Mouse (Mus musculus) right cerebral cortex, adult 18-20 months (tissue): ENCODE data around the gene Soat2.

Experiments used
- DNase-seq: peaks from one replicate; pipeline ENCODE4 v3.0.0; 2022; ENCODE audit warnings: mixed read lengths

The Soat2 gene

GRCm38 (mm10) chr15:102192271-102192812 lies 42.0 kb downstream of the Soat2 start:
- no peak for DNase-seq

DNA sequence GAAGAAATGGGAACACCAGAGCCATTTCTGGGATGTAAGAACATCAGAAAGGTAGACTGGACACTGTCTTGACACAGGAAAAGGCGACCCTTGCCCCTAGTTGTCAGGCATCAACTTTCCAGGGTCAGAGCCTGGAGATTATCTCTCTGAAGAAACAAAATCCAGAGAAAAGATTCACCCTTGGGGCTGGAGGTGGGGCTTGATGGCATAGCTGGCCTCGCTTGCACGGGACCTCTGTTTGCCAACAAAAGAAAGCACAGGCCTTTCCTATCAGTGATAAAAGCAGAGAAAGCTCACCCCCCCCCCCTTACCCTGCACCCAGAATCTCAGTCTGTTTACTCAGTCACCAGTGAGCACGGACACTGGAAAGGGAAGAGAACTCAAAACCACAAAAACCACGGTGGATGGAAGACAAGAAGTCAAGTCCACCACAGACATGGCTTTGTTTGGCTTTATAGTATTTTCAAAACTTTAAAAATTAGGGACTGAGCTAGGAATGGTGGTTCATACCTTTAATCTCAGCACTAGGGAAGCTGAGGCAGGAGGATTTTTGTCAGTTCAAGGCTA lies 42.6 kb downstream of the Soat2 start:
- DNase-seq: no peak

GRCm38 (mm10) chr15:102193652-102194051 lies 43.3 kb downstream of the Soat2 start:
- no peak for DNase-seq

DNA sequence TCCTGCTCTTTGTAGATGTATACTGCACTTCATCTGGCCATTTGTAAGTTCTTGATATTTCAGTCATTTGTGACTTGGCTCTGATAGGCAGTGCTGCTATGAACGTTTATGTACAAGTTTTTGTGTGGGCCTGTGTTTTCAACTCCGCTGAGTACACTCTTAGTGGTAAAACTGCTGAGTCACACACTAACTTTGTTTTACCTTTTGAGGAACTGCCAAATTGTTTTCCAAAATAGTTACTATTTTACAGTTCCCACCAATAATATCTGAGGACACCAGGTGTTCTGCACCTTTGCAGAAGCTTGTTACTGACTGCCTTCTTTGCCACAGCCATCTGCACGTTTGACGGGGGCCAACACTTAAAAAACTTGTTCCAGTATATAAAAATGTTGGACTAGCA lies 44.1 kb downstream of the Soat2 start:
- DNase-seq: no peak

GRCm38 (mm10) chr15:102195373-102195772 lies 45.0 kb downstream of the Soat2 start:
- DNase-seq: no peak

DNA sequence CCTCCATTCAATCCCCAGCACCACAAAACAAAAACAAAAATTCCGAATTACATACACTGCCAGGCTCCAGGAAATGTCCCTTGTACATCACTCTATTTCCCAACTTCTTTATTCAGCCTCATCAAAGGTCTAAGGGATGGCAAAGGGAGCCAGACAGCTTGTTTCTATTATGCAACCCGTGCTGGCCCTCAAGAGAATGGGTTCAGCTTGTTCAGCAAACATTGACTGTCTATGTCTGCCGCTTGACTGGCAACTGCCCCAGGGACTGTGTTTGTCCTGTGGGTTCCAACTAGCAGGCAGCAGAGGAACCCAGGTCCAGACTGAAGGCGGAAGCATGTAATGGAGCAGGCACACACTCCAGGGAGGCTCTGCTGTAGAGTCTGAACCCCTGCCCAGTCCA lies 48.5 kb downstream of the Soat2 start:
- no peak for DNase-seq

- DNase-seq: peak; percentile 97
Observed at GRCm38 (mm10) chr15:102202971-102203834, 52.9 kb downstream of the Soat2 start, which contains the start of gene Zfp740. TSS of gene Zfp740 (plus strand) at chr15:102203249.

GRCm38 (mm10) chr15:102203835-102204381 lies 53.6 kb downstream of the Soat2 start:
- peak; percentile 78 for DNase-seq

DNA sequence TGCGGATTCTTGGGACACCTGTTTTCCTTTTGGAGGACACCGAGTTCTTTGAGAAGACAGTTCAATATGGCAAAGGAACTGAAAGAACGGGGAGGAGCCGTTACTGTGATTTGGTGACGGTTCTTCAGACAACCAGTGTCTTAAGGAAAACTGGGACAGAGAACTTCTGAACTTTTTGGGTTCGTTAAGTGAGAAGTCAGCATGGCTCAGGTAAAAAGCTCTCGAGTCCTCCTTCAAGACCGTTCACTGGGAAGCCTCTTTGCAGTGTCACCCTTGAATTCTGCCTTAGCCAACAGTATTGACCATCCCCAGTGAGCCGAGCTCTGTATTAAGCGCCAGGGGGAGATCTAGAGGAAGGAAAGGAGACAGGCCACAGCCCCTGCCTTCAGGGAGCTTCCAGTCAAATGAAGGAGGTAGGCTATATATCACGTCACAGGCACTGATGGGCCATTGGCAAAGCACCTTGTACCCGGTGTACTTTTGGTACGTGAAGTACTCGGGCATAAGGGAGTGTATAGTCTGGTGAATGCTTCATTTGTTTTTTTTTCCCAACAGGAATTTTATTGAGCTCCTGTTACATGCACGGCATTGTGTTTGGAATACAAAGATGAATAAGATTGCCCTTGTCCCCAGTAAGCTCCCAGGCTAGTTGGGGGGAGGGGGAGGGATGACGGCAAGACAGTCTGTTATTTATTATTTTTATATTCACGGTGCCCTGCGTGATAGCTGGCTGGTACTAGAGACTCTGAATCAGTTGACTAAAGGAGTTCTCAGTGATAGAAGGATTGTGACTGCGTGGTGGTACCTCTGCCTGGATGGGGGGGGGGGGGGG lies 54.6 kb downstream of the Soat2 start, which contains the start of gene Csad:
Csad (minus strand) TSS at position 51 of the 832 bp plus-strand sequence.
- peak; percentile 19 for DNase-seq

- DNase-seq: peak; percentile 57
Observed at GRCm38 (mm10) chr15:102205779-102206178, 55.5 kb downstream of the Soat2 start.

GRCm38 (mm10) chr15:102207351-102207750 lies 57.0 kb downstream of the Soat2 start:
- no peak for DNase-seq

DNA sequence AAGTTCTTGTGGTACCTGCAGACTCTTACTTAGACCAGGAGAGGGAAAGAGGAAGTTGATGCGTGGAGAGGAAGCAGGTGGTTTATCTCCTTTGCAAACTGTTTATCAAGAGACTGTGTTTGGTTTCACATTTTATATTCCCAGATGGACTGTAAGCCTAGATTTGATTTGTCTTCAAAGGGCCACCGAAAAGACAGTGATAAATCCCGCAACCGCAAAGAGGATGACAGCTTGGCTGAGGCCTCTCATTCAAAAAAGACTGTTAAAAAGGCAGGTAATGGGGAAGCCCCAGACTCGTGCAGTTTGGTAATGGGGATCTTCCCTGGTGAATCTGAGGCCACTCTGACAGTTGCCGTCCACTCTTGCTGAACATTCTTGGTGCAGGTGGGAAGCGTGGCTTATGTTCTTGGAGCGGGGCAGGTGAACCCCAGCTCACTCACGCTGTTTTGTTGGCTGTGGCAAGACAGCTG lies 57.8 kb downstream of the Soat2 start:
- DNase-seq: no peak

DNA sequence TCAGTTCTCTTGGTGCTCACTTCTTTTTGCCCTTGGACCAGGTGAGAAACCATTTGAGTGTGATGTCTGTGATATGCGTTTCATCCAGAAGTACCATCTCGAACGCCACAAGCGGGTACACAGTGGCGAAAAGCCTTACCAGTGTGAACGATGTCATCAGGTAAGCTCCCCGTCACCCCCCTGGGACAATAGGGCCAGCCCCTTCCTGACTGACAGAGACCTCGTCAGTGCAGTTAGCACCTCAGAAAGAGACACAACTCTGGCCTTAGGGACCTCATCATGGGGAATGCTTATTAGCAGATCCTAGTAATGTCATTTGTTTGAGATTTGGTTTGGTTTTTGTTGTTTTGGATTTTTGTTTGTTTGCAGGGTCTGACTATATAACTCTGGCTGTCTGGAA lies 58.8 kb downstream of the Soat2 start:
- DNase-seq: no peak

DNA sequence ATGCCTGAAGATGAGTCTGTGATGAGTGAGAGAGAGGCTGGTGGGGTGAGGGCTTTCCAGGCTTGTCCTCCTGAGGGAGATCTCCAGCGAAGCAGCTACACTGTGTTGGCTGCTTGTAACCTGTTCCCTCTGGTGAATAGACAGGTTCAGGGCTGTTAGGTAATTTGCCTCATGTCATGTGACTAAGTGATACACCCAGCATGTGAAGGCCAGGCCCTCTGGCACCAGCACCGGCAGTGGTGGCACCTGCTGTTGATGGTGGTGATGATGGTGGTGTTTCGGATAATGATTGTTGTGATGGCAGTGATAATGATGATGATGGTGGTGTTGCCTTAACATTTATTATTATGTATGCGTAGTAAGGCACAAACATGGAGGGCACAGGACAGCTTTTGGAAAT lies 60.5 kb downstream of the Soat2 start:
- no peak for DNase-seq

DNA sequence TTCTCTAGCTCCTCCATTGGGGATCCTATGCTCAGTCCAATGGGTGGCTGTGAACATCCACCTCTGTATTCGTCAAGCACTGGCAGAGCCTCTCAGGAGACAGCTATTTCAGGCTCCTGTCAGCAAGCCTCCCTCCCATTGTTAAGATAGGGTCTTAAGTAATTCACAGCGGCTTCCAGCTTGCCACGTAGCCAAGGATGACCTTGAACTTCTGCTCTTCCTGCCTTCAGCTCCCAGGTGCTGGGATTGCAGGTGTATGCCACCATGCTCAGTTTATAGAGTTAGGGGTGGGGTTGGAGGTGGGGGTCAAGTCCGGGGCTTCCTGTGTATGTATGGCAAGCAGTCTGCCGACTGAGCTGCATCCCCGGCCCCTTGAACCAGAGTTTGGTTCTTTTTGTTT lies 61.6 kb downstream of the Soat2 start:
- no peak for DNase-seq
